Mouse (Mus musculus) embryonic fibroblast, embryonic 13.5 days (primary cell): ENCODE data around the gene Rcvrn. TPM values are rescaled to one million over a fixed set of nuclear protein-coding genes. Genes with fewer than 3 reads are reported as not detected.

Source experiments
- H3K27ac ChIP-seq: 2 replicates; pipeline ENCODE4 v1.5.1; 2012; ENCODE audit warnings: low read length, control low read depth, inconsistent platforms; ENCODE audit not compliant: insufficient read depth
- H3K4me1 ChIP-seq: 2 replicates; pipeline ENCODE4 v1.6.1; 2011; ENCODE audit warnings: low read length; ENCODE audit not compliant: control insufficient read depth, insufficient read depth
- H3K4me3 ChIP-seq: 2 replicates; pipeline ENCODE4 v1.5.1; 2011; ENCODE audit warnings: mild to moderate bottlenecking, control low read depth, low read length; ENCODE audit not compliant: insufficient read depth
- CTCF ChIP-seq: IDR thresholded peaks from 2 replicates; pipeline ENCODE4 v1.5.1; 2011; ENCODE audit warnings: mild to moderate bottlenecking, control low read depth, low read length, moderate library complexity, borderline replicate concordance; ENCODE audit not compliant: insufficient read depth
- POLR2A ChIP-seq: IDR thresholded peaks from 2 replicates; pipeline ENCODE4 v1.6.1; 2011; ENCODE audit warnings: low read depth, mild to moderate bottlenecking, control low read depth, low read length, moderate library complexity
- polyA plus RNA-seq: library from polyadenylated mRNA; stranded (reverse); fragments of >200 nt; gene quantifications from 2 replicates; pipeline ENCODE4 v1.2.4, GENCODE M21; 2011; ENCODE audit warnings: low read depth; ENCODE audit not compliant: missing spikeins, insufficient read length

Gene Rcvrn
- polyA plus RNA-seq, 1 experiment = not detected

- H3K4me1 ChIP-seq = no peaks in the 10 kb centered on the region; the same call in 1 of the 2 replicates
- no peak overlapping the region for H3K4me3 ChIP-seq
- no peak for TF ChIP-seq CTCF
- TF ChIP-seq POLR2A = no peak
- H3K27ac ChIP-seq = no peak overlapping the region
Observed at GRCm38 (mm10) chr11:67741569-67741968, 46.4 kb downstream of the Rcvrn start.

Other genes with a start within 250 kb of the Rcvrn start
- 22.7 and 23.6 TPM in 2 replicates for gene Gas7, start 239.9 kb upstream of the Rcvrn start, polyA plus RNA-seq
- gene Glp2r, start 75.8 kb downstream of the Rcvrn start, polyA plus RNA-seq = not detected in 2 replicates
- gene Gsg1l2, start 79.3 kb downstream of the Rcvrn start, polyA plus RNA-seq = not detected in 2 replicates
- gene Dhrs7c, start 102.9 kb downstream of the Rcvrn start, polyA plus RNA-seq = not detected in 2 replicates
- not detected in 2 replicates for gene Usp43, start 226.8 kb downstream of the Rcvrn start, polyA plus RNA-seq